ENCODE assay signal across 31 mouse cellular contexts in genomic region chr13:74845886-74846285, GRCm38 (mm10). TPM values are rescaled to one million over a fixed set of nuclear protein-coding genes. Genes with fewer than 3 reads are reported as not detected.
DNase-seq lines count a peak whose midpoint lies in the region; ATAC-seq and TF ChIP-seq lines count a peak whose summit lies in the region.
"Had no signal": no experiment of that assay in that cellular context is flagged by ENCODE, and none has a peak within 500 bp of the region (broad histone marks: within the 10 kb centered on the region; RNA-seq: fewer than 3 reads in every experiment).

No protein-coding gene starts in this region.

- peak overlapping the region; percentile 44 to 64; a peak in 3 of 4 replicates for H3K4me3 ChIP-seq in ES-E14 (ENCODE audit: insufficient read depth in 1 of 2, low read depth in 1 of 2, low read length in 2 of 2, poor library complexity in 1 of 2, severe bottlenecking in 1 of 2)
- H3K4me3 ChIP-seq in kidney, adult 2 months (ENCODE audit: insufficient read depth, low read depth, low read length) = no peak overlapping the region
- H3K4me3 ChIP-seq: embryonic facial prominence, embryonic 13.5 days; erythroblast, embryonic 14.5 days; gastrocnemius, adult 2 months; heart, embryonic 15.5 days; limb, embryonic 13.5 days; liver, embryonic 12.5 days; midbrain, embryonic 12.5 days; myocyte; neural tube, embryonic 15.5 days; stomach, embryonic 15.5 days had no signal

- no peaks in the 10 kb centered on the region for H3K36me3 ChIP-seq in ES-E14 (ENCODE audit: control insufficient read depth, insufficient read depth, low read length, poor library complexity, severe bottlenecking)
- H3K36me3 ChIP-seq in kidney, adult 2 months (ENCODE audit: control insufficient read depth, insufficient read depth, low read length) = no peaks in the 10 kb centered on the region
- H3K36me3 ChIP-seq: embryonic facial prominence, embryonic 13.5 days; heart, embryonic 15.5 days; limb, embryonic 13.5 days; liver, embryonic 12.5 days; midbrain, embryonic 12.5 days; neural tube, embryonic 15.5 days; stomach, embryonic 15.5 days had no signal

- no peak for DNase-seq in ES-E14 (ENCODE audit: low read depth, low spot score)
- DNase-seq in thymus, postnatal 36 days = peak; percentile 9 to 14
- DNase-seq in c-Kit-positive CD71-positive TER-119-positive erythroid progenitor cells, embryonic 14.5 days (ENCODE audit: low spot score) = no peak
- DNase-seq in kidney, adult 2 months = no peak
- DNase-seq in cerebellum, adult 11 months = no peak
- DNase-seq: adrenal gland, postnatal 36 days; cerebellum, adult 18-20 months; cerebellum, postnatal 25 days; embryo, embryonic 11 days; gastrocnemius, adult 2 months; heart, postnatal 36 days; kidney, postnatal 4 days; layer of hippocampus, adult 9-11 months; lung, adult 18-20 months; lung, postnatal 10 days; right cerebral cortex, adult 18-20 months; right cerebral cortex, postnatal 4 days had no signal

- H3K27me3 ChIP-seq in kidney, adult 2 months (replicated peaks; ENCODE audit: control insufficient read depth, insufficient read depth, low read length) = no peaks in the 10 kb centered on the region
- H3K27me3 ChIP-seq: embryonic facial prominence, embryonic 13.5 days; heart, embryonic 15.5 days; limb, embryonic 13.5 days; liver, embryonic 12.5 days; midbrain, embryonic 12.5 days; neural tube, embryonic 15.5 days; stomach, embryonic 15.5 days had no signal

- TF ChIP-seq POLR2A in kidney, adult 2 months (IDR thresholded peaks at IDR 0.05; ENCODE audit: low read depth, low read length) = no peak

- H3K4me1 ChIP-seq in ES-E14 (ENCODE audit: control insufficient read depth in 2 of 2, insufficient read depth in 2 of 2, low read length in 2 of 2, poor library complexity in 1 of 2) = no peaks in the 10 kb centered on the region
- H3K4me1 ChIP-seq in kidney, adult 2 months (ENCODE audit: control insufficient read depth, insufficient read depth, low read length) = no peaks in the 10 kb centered on the region
- H3K4me1 ChIP-seq: embryonic facial prominence, embryonic 13.5 days; heart, embryonic 15.5 days; limb, embryonic 13.5 days; liver, embryonic 12.5 days; midbrain, embryonic 12.5 days; neural tube, embryonic 15.5 days; stomach, embryonic 15.5 days had no signal

- WGBS in kidney, adult 2 months = 80% methylated on average over 1 of the region's 1 CpGs

- no peak overlapping the region for H3K27ac ChIP-seq in ES-E14 (ENCODE audit: insufficient read depth, low read depth, low read length, poor library complexity, severe bottlenecking)
- no peak overlapping the region for H3K27ac ChIP-seq in kidney, adult 2 months (ENCODE audit: insufficient read depth, low read depth, low read length)
- H3K27ac ChIP-seq: embryonic facial prominence, embryonic 13.5 days; gastrocnemius, adult 2 months; heart, embryonic 15.5 days; hindbrain, embryonic 14.5 days; limb, embryonic 13.5 days; liver, embryonic 12.5 days; midbrain, embryonic 12.5 days; neural tube, embryonic 15.5 days; stomach, embryonic 15.5 days had no signal

- no peaks in the 10 kb centered on the region for H3K9me3 ChIP-seq in ES-E14 (ENCODE audit: control insufficient read depth, insufficient read depth, low read depth, low read length)
- H3K9me3 ChIP-seq: embryonic facial prominence, embryonic 13.5 days; heart, embryonic 15.5 days; limb, embryonic 13.5 days; liver, embryonic 12.5 days; midbrain, embryonic 12.5 days; neural tube, embryonic 15.5 days; stomach, embryonic 15.5 days had no signal

- peak overlapping the region; percentile 65 for H3K9ac ChIP-seq in ES-E14 (ENCODE audit: insufficient read depth, low read depth, low read length, poor library complexity, severe bottlenecking)
- H3K9ac ChIP-seq: embryonic facial prominence, embryonic 13.5 days; heart, embryonic 15.5 days; hindbrain, embryonic 14.5 days; limb, embryonic 13.5 days; liver, embryonic 12.5 days; midbrain, embryonic 12.5 days; neural tube, embryonic 15.5 days; stomach, embryonic 15.5 days had no signal

- TF ChIP-seq CTCF in kidney, adult 2 months (conservative IDR thresholded peaks at IDR 0.05; ENCODE audit: insufficient read depth, insufficient read length, low read depth, low read length) = no peak

- peak; percentile 100 for ATAC-seq in CD4-positive, CD25-positive, alpha-beta regulatory T cell, adult 4 months
- ATAC-seq in inflammation-experienced regulatory T-cells, adult 6 months = peak; percentile 99
- ATAC-seq: forebrain, embryonic 14.5 days; intestine, embryonic 16.5 days; liver, embryonic 12.5 days had no signal

- in situ Hi-C loops in ES-E14 (cut with MboI; ENCODE audit: low sequenced_read_pairs in 2 of 2, unreplicated experiment in 2 of 2) = no loop called here

TF ChIP-seq in ES-E14, 5 proteins besides CTCF, POLR2A, EP300 and RAD21:
- TF ChIP-seq MAFK (IDR thresholded peaks at IDR 0.05; ENCODE audit: insufficient read depth, low read depth, low read length) (no peak), ZNF384 (IDR thresholded peaks at IDR 0.05; ENCODE audit: low read depth, low read length) (no peak), CHD2 (IDR thresholded peaks at IDR 0.05; ENCODE audit: low read depth, low read length) (no peak), ZC3H11A (IDR thresholded peaks at IDR 0.05; ENCODE audit: borderline replicate concordance, low read depth, low read length) (no peak), HCFC1 (IDR thresholded peaks at IDR 0.05; ENCODE audit: borderline replicate concordance, insufficient read depth, low read length) (no peak)

RNA-seq across cellular contexts. Expression of gene Cast, which starts 37.3 kb away (rescaled TPM):
- polyA plus RNA-seq in CD4-positive, CD25-positive, alpha-beta regulatory T cell, adult 4 months (2017; shearing (Covaris generic)) = 100 to 1,000 TPM; 236 to 271 TPM
- 14.7 and 21.2 TPM in 2 replicates for total RNA-seq in ES-E14 (2012; rRNA removed)
- 100 to 1,000 TPM; 169 to 206 (median 200) TPM for polyA plus RNA-seq in inflammation-experienced regulatory T-cells, adult 6 months (2017; shearing (Covaris generic))
- polyA plus RNA-seq in kidney, adult 2 months (2012; rRNA removed) = 7.2 and 8.4 TPM in 2 replicates

Comparison
In these comparisons a context has a peak if more than half of its experiments do, and no peak if none do; other contexts are left out.
1. DNase-seq: peak in thymus, postnatal 36 days (2 of 2); none in ES-E14 (single experiment), c-Kit-positive CD71-positive TER-119-positive erythroid progenitor cells, embryonic 14.5 days (single experiment), kidney, adult 2 months (single experiment) and cerebellum, adult 11 months (single experiment).
2. RNA of gene Cast, which starts 37.3 kb away (polyA plus RNA-seq): 236 to 271 TPM in CD4-positive, CD25-positive, alpha-beta regulatory T cell, adult 4 months and 169 to 206 TPM in inflammation-experienced regulatory T-cells, adult 6 months; 7.2 to 8.4 TPM in kidney, adult 2 months; every median in the first group is over 10 times any median in the second.